Mouse (Mus musculus) forebrain, embryonic 16.5 days (tissue): ENCODE measurements at regions not wholly inside any gene's neighbourhood (a gene's known extent, or its start where the extent isn't known, plus 50 kb on each side); places are given as distances from the start of the nearest gene placed in this dataset.

Experiments used
- ATAC-seq: fragments of 200-750 bp; cut with Nextera tagmentation; 2 replicates; pipeline ENCODE4 v1.8.0; 2017; ENCODE audit warnings: mild to moderate bottlenecking, moderate library complexity
- H3K27ac ChIP-seq: fragments of 300-500 bp; sonication (generic); 2 replicates; pipeline ENCODE4 v1.5.1; 2014; ENCODE audit warnings: low read length, control low read depth
- H3K27me3 ChIP-seq: fragments of 300-500 bp; sonication (generic); replicated peaks from 2 replicates; pipeline ENCODE4 v1.6.1; 2014; ENCODE audit warnings: low read length; ENCODE audit not compliant: control insufficient read depth, insufficient read depth
- H3K36me3 ChIP-seq: fragments of 300-500 bp; sonication (generic); 2 replicates; pipeline ENCODE4 v1.6.1; 2014; ENCODE audit not compliant: control insufficient read depth, insufficient read depth
- H3K4me1 ChIP-seq: fragments of 300-500 bp; sonication (generic); replicated peaks from 2 replicates; pipeline ENCODE4 v1.6.1; 2014; ENCODE audit warnings: low read length; ENCODE audit not compliant: control insufficient read depth, insufficient read depth
- H3K4me2 ChIP-seq: fragments of 300-500 bp; sonication (generic); 2 replicates; pipeline ENCODE4 v1.6.1; 2014; ENCODE audit warnings: mild to moderate bottlenecking, low read length, control low read depth
- H3K4me3 ChIP-seq: fragments of 300-500 bp; sonication (generic); replicated peaks from 2 replicates; pipeline ENCODE4 v1.5.1; 2014; ENCODE audit warnings: mild to moderate bottlenecking, low read length, control low read depth
- H3K9ac ChIP-seq: fragments of 300-500 bp; sonication (generic); replicated peaks from 2 replicates; pipeline ENCODE4 v1.6.1; 2014; ENCODE audit warnings: low read depth, low read length, control low read depth
- H3K9me3 ChIP-seq: fragments of 300-500 bp; sonication (generic); 2 replicates; pipeline ENCODE4 v1.6.1; 2016; ENCODE audit warnings: low read length; ENCODE audit not compliant: control insufficient read depth
- WGBS: fragments of 180-500 bp; shearing (Covaris S2); extraction: QIAGEN DNeasy Blood & Tissue Kit; methylation state at CpG from one replicate; pipeline ENCODE4 v1.1.7; 2014; 5-methylcytosine and 5-hydroxymethylcytosine counted together

DNA sequence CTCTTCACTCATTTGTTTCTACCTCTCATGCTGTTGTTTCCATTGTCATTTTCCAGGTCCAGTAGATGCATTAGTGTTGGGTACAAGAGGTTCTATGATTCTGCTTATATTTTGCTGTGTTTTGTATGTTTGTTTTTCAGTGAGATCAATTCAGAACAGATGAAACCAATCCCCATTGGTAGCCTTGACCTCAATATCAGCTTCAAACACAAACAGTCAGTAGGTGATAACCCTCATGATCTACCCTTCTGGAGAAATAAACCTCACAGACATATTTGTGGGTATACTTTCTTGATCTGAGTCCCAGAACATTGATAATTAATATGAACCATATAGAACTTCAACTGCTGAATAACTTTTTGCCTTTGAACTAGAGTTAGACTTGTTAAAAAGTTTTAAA lies 969.3 kb upstream of the Lrrc6 start:
- no peaks in the 10 kb centered on the region for H3K4me1 ChIP-seq
- no peak overlapping the region for H3K4me3 ChIP-seq
- H3K4me2 ChIP-seq: no peak overlapping the region
- H3K27ac ChIP-seq: no peak overlapping the region
- no peaks in the 10 kb centered on the region for H3K9me3 ChIP-seq
- no peaks in the 10 kb centered on the region for H3K27me3 ChIP-seq
- no peaks in the 10 kb centered on the region for H3K36me3 ChIP-seq
- no peak overlapping the region for H3K9ac ChIP-seq
- ATAC-seq: no peak

DNA sequence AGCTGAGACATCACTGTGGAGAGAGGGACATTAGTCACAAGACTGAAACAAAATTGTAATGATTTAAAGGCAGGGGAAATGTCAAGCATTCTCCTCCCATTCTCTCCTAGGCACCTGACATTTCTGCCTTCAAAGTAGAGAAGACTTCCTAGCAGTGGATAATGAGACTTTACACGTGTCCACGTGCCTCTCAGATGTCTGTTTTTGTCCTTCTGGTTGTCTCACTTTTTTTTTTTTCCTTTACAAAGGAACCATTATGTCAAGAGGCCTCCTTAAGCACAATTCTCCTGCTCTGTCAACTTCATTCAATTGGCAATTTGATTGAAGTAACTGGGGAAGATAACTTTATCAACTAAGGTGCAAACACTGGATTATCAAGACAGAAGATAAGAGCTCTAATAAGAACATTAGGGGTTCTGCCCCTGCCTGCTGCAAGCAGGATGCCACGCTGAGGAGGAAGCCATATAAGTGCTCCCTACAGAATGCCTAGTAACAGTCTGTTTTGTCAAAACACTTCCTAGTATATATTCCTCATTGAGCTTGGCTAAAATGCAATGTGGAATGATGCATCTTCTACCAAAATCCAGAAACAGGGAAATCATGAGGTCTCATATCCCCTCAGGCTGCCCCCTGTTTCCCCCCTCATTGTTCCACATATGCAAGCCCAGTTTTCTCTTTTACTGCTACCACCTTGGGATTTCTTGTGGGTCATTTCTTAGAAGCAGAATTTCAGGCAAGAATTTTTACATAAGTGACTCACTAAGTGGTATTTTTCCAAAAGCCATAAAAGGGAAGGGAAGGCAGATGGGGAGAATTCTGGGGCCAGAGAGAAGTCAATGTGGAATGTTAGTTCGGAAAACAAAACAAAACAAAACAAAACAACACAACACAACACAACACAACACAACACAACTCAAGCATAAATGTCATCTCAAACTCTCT lies 967.0 kb upstream of the Lrrc6 start:
- Histone ChIP-seq H3K27me3 (no peaks in the 10 kb centered on the region), H3K9me3 (no peaks in the 10 kb centered on the region), H3K36me3 (no peaks in the 10 kb centered on the region), H3K4me2 (no peak overlapping the region), H3K9ac (no peak overlapping the region), H3K27ac (no peak overlapping the region), H3K4me3 (no peak overlapping the region), H3K4me1 (no peaks in the 10 kb centered on the region)
- WGBS: 47% methylated on average over 4 of the region's 4 CpGs
- no peak for ATAC-seq

DNA sequence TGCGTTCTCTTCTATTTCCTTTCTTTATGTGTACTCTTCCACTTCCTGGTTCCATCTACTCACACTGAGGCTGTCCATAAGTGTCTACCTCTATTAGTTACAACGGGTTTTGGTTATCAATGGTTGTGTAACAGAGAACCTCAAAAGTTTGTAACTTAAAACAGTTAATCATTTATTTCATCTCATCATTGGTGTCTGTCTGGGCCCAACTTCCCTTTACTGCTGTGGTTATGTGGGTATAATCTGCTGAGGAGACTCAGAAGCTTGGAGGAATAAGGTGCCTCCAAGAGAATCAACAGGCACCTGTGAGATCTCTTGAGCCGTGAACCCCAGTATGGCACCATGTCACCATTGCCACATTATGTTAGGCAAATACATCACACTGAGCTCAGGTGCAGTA lies 962.2 kb upstream of the Lrrc6 start:
- no peaks in the 10 kb centered on the region for H3K9me3 ChIP-seq
- H3K4me3 ChIP-seq: no peak overlapping the region
- WGBS: 94% methylated on average over 3 of the region's 3 CpGs
- no peak overlapping the region for H3K9ac ChIP-seq
- no peak overlapping the region for H3K27ac ChIP-seq
- H3K4me2 ChIP-seq: no peak overlapping the region
- H3K27me3 ChIP-seq: no peaks in the 10 kb centered on the region
- no peaks in the 10 kb centered on the region for H3K4me1 ChIP-seq
- no peaks in the 10 kb centered on the region for H3K36me3 ChIP-seq
- ATAC-seq: no peak

DNA sequence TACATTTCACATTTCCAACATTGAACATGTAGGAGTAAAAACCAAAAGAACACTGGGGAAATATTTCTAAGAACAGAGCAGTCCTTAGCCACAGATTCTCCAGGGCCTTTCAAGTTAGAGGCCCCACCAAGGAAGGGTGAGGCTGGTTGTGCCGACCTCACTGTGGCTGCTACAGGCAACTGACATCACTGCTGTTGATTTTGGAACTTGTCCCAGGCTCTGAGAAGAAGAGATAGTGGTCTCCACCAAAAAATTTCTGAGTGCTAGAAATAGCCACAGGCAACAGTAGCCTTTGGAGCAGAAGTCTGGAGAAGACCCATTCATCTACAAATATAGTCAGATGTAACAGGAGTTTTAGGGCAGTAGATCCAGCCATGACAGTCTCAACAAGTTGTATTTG lies 959.7 kb upstream of the Lrrc6 start:
- WGBS: 71% methylated on average over 1 of the region's 1 CpGs
- H3K4me3 ChIP-seq: no peak overlapping the region
- no peak for ATAC-seq
- H3K4me2 ChIP-seq: no peak overlapping the region
- no peaks in the 10 kb centered on the region for H3K4me1 ChIP-seq
- H3K36me3 ChIP-seq: no peaks in the 10 kb centered on the region
- no peaks in the 10 kb centered on the region for H3K9me3 ChIP-seq
- H3K9ac ChIP-seq: no peak overlapping the region
- H3K27ac ChIP-seq: no peak overlapping the region
- no peaks in the 10 kb centered on the region for H3K27me3 ChIP-seq

DNA sequence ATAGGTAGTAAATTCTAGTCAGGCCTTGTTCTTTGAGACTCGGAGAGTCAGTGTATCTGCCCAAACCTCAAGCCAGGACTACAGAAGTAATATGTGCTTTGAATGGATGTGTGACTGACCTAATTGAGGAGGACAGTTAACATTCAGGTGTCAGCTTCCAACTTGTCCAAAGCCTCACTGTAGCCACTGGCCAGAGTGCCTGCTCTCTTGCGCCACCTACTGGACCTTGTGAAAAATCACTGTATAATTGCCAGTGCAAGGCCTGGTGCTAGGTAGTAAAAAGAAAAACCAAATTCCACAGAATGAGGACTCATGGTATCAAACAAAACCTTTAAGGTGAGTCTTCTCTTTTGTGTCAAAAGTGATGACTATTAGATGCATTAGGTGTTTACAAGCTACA lies 933.6 kb upstream of the Lrrc6 start:
- no peak overlapping the region for H3K9ac ChIP-seq
- H3K27me3 ChIP-seq: no peaks in the 10 kb centered on the region
- H3K27ac ChIP-seq: no peak overlapping the region
- WGBS: 23% methylated on average over 2 of the region's 2 CpGs
- H3K4me3 ChIP-seq: no peak overlapping the region
- ATAC-seq: peak; percentile 47; the same call in 1 of the 2 replicates
- no peaks in the 10 kb centered on the region for H3K9me3 ChIP-seq
- H3K36me3 ChIP-seq: no peaks in the 10 kb centered on the region
- no peaks in the 10 kb centered on the region for H3K4me1 ChIP-seq
- no peak overlapping the region for H3K4me2 ChIP-seq

DNA sequence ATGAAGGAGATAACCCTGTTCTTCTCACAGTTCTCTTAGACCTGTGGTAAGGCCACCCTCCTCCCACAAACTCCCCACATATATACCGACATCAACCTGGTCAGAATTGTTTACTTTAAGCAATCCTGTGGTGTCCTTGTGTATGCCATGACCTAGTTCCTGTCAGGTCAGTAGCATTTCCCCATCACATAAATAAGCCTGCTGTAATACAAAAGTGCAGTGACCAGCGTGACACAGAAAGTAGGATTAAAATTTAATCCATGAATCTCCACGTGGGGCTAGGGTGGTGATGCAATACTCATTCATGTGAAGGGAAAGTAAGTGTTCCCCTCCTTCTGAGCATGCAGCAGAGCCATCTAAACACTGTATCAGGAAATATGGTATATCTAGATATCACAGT lies 923.2 kb upstream of the Lrrc6 start:
- ATAC-seq: no peak
- Histone ChIP-seq H3K4me1 (no peaks in the 10 kb centered on the region), H3K4me3 (no peak overlapping the region), H3K4me2 (no peak overlapping the region), H3K36me3 (no peaks in the 10 kb centered on the region), H3K27me3 (no peaks in the 10 kb centered on the region), H3K27ac (no peak overlapping the region), H3K9me3 (no peaks in the 10 kb centered on the region), H3K9ac (no peak overlapping the region)
- 74% methylated on average over 3 of the region's 3 CpGs for WGBS

DNA sequence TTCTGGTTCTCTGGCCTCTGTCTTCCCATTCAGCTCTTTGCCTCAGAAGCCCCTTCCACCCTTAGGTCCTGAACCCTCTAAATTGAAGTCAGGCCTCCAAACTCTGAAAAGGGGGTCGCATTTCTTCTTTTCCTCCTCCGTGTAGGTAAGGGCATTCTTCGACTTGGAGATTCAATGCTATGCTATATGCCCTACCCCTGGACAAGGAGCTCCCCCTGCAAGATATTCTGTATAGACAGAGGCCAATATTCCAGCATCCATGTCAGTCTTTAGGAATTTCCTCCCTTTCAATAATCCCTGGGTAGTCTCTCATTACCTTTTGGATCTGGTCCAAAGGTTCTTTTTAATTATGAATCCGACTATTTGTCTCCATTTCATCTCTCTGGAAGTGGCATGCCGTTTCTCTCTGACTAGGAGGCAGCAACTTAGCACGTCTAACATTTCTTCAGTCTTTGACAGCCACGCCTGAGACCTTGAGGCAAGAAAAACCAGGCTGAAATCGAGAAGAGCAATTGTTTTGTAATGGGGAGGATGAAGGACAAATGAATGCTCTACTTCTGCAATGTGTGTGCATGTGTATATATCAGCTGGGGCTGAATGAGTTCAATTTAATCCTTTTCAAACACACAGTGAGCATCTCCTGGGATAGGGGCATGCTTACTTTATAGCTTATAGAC lies 921.7 kb upstream of the Lrrc6 start:
- H3K27me3 ChIP-seq: no peaks in the 10 kb centered on the region
- H3K4me3 ChIP-seq: no peak overlapping the region
- H3K36me3 ChIP-seq: no peaks in the 10 kb centered on the region
- H3K9me3 ChIP-seq: no peaks in the 10 kb centered on the region
- H3K4me2 ChIP-seq: no peak overlapping the region
- H3K9ac ChIP-seq: no peak overlapping the region
- 0 out of 2 replicates have a peak, but pooled peaks cover 2% of the 10 kb centered on the region for H3K4me1 ChIP-seq
- no peak for ATAC-seq
- H3K27ac ChIP-seq: no peak overlapping the region
- 52% methylated on average over 8 of the region's 8 CpGs for WGBS

DNA sequence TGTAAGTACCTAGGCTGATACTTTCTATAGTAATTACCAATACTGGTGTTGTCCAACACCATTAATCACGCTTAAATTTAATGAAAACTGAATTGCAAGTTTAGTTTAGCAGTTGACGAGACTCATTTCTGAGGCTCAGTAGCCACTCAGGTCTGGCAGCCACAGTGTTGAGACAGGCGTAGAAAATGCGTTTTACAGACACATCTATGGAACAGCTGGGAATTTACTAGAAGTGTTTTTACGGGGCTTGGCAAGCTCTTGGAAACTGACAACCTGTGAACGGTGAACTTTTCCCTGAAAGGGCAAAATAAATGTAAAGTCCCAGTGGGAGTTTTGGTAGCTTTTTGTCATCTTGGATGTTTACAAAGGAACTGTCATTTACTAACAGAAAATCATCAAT lies 920.1 kb upstream of the Lrrc6 start:
- H3K36me3 ChIP-seq: no peaks in the 10 kb centered on the region
- WGBS: 55% methylated on average over 6 of the region's 6 CpGs
- H3K4me2 ChIP-seq: no peak overlapping the region
- no peak overlapping the region for H3K27ac ChIP-seq
- no peak overlapping the region for H3K9ac ChIP-seq
- no peak for ATAC-seq
- H3K4me3 ChIP-seq: no peak overlapping the region
- no peaks in the 10 kb centered on the region for H3K9me3 ChIP-seq
- no peaks in the 10 kb centered on the region for H3K27me3 ChIP-seq
- 0 out of 2 replicates have a peak, but pooled peaks cover 2% of the 10 kb centered on the region for H3K4me1 ChIP-seq

DNA sequence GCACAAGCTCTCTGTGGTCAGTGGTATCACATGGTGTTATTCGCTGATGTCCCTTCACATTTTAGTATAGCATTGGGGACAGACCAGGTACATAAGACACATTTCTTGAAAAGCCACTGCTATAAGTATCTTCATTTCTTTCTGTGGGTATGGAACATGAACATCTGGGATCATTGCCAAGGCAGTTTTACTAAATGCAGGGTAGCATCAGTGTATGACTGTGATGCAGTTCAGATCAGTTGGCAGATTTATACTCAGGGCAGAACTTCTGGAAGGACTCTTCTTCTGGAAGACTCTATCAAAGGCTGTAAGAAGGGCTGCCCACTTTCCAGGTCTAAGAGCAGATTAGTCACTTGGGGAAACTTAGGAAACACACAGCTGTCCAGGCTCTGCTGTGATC lies 919.0 kb upstream of the Lrrc6 start:
- no peaks in the 10 kb centered on the region for H3K9me3 ChIP-seq
- no peak overlapping the region for H3K27ac ChIP-seq
- H3K4me1 ChIP-seq: 0 out of 2 replicates have a peak, but pooled peaks cover 2% of the 10 kb centered on the region
- no peak overlapping the region for H3K4me3 ChIP-seq
- no peak for ATAC-seq
- no peaks in the 10 kb centered on the region for H3K27me3 ChIP-seq
- 97% methylated on average over 1 of the region's 1 CpGs for WGBS
- no peak overlapping the region for H3K9ac ChIP-seq
- H3K36me3 ChIP-seq: no peaks in the 10 kb centered on the region
- no peak overlapping the region for H3K4me2 ChIP-seq
